Mouse (Mus musculus) telencephalon, adult 2 months (tissue): ENCODE results near the gene Agk.
A peak's percentile ranks its signal among the peaks of the same experiment; 100 is the strongest.

ENCODE experiments used
- DNase-seq: peaks from one replicate; pipeline ENCODE4 v3.0.0-alpha.2; 2011; ENCODE audit warnings: low read depth, low spot score

The Agk gene

DNA sequence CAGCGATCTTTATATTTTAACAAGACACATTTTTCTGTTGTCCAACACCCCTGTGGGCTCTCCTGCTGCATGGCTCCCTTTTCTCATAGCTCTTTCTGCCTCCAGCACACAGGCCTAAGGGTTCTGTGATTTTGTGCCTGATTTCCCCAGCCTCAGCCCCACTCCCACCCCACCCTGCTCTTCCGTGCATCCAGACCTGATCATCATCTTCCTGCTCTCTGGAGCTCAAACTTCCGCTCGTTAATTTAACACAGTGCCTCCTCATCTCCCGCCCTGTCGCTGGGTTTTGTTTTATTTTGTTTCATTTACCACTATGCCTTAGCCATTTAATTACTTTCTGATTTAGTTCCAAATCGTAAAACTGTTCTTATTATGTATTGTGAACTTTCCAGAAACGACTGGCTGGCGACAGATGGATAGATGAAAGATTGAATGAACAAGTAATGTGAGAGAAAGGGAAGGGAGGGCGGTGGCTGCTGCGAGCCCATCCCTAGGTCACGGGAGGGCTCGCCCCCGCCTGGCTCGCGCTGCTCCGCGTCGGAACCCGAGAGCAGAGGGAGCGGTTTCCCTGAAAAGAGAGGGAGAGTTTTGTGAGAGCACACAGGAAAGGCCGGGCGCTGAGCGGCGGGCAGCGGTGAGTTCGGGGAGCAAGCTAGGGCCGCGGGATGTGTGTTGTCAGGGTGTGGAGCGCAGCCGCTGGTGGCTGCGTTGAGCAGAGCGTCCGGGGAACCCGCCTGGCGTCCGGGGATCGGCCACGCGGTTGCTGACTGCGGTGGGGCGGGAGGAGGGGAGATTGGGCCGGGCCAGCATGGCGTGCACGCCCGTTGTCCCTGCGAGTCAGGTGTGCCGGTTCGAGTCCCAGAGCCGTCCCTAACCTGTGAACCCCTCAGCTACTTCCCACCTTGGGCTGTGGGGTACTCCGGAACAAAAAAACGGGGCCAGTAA, at the start of gene Agk:
TSS of gene Agk (plus strand) at position 276 of the 945 bp plus-strand sequence.
- DNase-seq: peak; percentile 69

DNA sequence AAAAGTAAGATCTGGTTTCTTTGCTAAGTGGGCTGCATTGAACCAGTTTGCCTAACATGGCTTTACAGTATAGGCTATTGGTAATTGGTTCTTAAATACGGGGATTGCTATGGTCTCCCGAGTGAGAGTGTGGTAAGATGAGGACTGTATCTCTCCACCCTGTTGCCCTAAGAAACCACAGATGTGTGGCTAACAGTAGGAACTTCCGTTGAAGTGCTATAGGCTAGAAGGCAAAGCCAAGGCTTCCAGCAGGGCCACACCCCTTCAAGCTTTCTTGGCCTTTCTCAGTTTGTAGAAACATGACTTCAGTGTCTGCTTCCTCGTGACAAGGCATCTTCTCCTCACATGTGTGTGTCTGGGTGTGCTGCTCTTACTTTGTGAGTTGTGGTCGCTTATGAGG, 24.3 kb upstream of the Agk start:
- no peak for DNase-seq

DNA sequence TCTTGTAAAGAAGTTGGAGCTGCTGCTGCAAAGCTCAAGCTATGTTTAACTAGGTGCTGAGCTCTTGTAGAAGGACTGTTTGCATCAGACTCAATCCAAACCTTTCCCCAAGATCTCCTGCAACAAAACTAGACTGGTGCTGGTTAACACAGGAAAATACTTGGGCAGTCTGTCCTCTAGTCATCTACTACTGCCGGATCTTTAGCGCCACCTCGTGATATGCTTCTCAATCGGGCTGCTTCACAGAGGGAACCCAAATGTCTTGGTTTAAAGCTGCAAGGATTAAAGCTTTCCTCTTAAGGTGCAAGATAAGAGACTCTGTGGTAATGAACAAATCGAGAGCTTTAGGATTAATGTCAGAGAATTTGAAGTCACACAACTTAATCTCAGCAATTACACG, 21.6 kb upstream of the Agk start:
- DNase-seq: peak; percentile 79

DNA sequence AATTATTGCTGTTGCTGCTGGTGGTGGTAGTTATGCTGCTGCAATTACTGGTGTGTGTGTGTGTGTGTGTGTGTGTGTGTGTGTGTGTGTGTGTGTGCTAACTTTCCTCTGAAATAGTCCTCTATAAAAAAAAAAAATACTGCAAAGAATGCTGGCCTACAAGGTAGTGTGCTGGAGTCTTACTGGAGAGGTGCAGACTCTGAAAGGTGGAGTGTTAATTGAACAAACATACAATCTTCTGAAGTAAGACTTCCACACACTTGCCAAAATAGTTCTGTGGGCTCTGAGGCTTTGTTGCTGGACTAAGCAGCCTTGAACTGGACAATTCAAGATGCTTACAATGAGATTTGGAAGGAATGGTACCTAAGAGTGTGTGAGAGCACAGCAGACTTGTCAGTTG, 20.0 kb upstream of the Agk start:
- DNase-seq: no peak

DNA sequence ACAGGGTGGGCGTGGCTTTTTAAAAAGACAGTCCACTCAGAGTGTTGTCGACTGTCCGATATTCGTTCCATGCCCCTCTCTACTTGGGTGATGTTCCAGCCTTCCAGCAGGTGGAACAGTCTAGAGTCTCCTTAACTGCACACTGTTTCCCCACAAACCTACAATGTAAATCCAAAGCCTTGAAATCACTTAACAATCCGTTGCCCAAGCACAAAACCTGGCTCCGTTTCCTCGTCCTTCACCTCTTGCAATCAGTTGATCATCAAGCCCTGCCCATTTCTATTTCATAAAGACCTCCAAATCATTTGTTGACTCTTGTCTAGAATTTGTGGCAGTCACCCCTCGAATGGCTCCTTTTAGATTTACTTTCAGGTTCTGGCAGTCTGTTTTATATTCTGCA, 1.4 kb downstream of the Agk start:
- DNase-seq: no peak

DNA sequence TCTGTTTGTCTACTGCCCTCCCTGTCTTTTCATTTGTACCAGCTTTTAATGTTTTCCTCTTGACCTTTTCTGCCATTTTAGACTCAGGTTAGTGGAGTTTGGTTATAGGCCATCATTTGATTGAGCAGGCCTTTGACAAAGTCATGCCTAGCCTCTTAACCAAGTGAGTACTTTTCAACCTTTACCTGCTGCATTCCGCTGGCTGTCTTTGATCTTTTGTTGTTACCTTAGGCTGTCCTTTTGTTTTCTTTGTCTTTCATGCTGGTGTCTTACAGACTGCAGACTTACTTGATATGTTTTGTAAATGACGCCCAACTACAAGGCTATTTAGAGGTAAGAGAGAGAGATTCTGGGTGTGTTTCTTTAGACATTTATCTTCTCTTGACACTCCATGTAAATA, 8.5 kb downstream of the Agk start:
- no peak for DNase-seq

DNA sequence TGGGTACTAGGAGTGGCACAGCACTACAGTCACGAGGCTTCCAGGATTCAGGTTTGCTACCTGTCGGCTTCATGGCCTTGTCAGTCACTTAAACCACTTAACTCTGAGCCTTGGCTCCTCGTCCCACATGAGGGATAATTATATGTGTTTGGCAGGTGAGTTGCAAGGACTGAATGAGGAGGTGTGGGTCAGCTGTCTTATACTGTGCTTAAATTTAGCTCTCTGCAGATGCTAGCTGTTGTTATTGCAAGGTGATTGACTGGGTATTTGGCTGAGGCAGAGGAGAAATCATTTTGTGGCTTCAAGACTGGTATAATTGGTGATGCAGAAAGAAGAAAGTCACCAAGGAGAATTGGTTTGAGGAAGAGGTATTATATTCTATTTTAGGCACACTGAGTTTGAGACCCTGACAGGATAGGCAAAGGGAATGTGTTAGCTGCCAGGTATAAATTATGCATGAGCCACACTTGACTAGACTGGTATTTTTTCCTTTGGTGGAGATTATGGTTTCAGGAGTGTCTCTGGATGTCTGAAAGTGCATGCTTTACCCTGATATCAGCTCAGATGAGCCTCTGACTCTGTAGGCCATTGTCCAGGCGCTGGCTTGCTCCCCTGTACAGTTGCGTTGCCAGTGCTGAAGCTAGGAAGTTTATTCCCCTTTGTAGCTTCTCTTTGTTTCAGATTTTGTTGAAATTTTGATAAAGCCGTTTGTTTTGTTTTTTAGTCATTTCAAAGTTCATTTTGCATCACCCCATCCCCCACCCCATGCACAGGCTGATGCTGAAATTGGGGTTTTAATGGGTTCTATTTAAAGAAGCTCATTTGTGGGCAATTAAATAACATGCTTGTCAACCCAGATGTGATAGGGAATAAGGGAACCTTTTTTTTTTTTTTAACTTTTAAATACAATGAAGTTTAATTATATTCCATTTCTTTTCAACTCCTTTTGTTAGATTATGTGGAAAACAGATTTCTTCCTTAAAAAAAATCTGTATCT, 12.1 kb downstream of the Agk start:
- no peak for DNase-seq

DNA sequence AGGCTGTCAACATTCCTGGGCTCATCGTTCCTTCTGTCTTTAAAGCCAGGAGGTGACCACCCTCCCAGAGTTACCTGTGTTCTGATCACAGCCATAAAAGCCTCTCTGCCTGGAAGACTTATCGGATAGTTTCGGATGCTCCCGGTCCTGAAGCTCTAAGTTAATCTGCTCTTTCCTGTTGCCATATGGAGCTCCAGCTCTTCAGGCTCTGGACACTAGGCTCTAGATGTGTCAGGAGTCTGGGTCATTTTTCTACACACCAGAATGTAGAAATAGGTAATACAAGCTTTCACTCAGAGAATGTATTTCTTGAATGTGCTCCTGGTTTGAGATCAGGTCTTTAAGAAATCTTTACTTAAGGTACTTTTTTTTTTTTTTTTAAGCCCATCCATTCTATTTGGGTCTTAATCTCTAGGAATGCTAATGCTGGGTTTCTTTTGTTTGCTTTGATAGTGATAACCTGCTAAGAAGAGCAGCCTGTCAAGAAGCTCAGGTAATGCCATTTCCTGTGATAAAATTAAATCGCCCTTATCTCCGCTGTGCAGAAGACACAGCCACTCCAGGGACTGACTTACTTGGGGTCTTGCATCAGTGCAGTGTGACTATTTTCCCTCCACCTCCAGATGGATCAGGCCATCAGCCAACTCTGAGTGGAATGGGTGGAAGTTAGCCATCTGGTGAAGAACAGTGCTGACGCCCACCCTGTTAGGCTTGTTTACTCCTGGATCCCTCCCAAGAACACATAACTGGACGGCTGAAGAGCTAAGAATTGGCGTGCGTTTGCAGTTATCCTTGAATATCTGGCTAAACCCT, 22.2 kb downstream of the Agk start:
- DNase-seq: peak; percentile 72

DNA sequence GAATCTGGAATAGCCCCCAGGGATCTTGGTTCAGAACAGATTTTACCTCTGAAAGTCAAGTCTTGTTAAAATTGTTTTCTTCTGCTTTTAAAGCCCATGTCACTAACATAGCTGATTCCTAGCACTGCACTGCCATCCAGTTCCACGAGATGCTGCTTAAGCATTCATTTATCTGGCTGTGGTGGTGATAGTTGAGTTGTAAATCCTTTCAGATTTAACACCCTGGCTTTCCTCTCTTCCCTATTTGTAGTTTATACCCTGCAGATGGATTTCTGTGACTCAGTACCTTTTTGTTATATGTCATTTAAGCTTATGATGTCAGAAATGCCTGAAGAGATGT, 22.8 kb downstream of the Agk start:
- no peak for DNase-seq

DNA sequence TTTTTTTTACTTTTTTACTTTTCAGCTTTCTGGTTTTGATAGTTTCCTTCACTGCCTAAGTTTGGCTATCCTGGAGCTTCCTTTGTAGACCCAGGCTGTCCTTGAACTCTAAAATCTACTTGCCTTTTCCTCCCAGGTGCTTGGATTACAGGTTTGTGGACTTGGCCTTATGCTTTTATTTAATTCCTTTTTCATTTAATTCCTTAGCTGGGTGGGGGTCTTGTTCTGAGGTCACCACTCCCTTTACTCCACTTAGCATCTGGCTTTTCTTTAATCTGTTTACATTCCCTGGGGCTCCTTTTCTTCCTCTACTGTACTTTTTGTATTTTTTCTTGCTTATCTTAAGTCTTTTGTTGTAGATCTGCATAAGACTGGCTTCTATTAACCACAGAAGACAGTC, 25.1 kb downstream of the Agk start:
- DNase-seq: no peak

DNA sequence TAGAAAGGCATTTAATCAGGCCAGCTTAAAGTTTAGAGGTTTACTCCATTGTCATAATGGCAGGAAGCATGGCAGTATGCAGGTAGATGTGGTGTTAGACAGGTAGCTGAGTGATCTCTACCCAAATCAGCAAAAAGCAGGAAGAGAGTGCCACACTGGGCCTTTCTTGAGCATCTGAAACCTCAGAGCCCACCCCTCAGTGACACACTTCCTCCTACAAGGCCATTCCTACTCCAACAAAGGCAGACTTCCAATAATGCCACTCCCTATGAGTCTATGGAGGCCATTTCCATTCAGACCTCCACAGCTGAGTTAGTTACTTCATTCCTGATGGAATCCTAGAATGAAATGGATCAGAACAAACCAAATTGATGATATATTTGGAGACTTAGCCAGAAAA, 25.9 kb downstream of the Agk start:
- no peak for DNase-seq

DNA sequence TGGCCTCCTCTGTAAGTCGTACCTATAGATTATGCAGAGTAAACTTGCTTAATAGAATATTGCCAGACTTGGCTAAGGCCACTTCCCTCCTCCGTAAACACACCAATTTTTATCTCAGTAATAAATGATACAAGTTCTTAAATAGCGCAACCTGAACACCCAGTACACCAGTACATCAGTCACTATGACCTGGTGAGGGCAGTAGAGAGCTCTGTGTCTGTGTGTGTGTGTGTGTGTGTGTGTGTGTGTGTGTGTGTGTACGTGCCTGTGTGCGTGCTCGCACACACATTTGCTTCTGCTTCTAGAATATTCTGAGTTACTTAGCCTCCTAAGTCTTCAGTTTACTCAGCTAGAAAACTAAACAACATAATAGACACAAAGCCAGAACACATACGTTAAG, 28.4 kb downstream of the Agk start:
- no peak for DNase-seq

DNA sequence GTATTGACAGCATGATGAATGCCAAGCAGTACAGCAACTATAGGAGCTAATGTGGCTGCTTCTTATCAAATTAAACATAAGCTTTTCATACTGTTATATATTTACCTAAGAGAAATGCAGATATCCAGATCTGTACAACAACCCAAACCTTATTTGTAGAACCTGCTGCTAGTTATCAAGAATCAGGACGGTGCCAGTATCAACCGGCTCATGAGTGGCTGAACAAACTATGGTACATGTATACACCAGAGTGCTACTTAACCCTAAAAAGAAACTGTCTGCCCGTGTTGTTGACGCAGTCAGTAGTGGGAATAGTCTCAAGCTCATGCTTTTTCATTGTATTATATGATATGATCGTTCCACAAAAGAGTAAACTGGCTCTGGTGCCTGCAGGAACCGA, 46.1 kb downstream of the Agk start:
- no peak for DNase-seq

DNA sequence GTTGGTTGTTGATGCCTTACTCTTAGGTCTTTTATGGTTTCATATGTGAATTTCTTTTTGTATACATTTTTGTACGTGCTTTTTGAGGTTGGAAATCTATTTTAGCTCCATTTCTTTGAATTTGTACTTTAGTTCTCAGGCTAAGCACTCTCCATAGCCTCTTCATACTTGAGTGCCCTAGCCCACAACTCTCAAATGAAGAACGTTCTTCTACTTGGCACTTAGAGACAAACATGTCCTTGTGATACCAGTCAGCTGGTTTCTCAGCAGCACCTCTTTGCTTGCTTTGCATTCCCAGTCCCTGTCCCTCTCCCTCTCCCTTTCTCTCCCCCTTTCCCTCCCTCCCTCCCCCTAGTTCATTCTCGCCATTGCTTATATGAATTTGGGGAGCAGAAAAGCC, 55.2 kb downstream of the Agk start:
- no peak for DNase-seq

DNA sequence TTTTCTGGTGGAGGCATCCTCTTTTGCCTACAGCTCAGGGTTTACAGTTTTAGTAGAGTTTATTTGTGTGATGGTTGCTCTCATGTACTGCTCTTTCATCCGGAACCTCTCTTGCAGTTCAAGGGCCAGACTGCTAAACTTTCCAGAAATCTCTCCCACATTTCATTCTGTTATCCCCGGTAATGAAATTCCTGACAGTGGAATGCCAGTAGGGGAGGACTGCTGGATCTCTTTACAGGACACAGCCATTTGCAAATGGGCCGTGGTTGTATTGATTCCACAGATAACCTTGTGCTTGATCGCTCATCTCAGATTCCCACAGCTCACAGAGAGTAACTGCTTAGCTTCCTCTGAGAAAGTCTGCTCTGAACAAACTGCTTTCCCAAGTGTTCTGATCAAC, 56.9 kb downstream of the Agk start:
- no peak for DNase-seq

DNA sequence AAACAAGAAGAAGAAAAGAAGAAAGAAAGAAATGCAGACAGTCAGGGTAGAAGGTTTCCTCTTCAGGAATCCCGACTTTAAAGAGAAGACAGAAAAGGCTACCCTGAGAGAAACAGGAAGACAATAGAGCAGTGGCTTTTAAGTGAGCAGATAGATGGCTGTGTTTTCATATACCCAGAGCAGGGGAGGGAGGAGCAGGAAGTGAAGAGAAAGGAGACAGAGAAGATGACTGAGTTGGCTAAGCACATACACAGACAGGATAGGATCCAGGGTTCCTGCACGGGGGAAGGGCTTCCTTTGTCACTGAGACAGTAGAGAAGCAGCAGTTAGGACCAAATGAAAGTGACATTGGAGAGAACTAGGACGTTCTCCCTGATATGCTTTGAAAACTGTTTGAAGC, 60.7 kb downstream of the Agk start:
- no peak for DNase-seq

DNA sequence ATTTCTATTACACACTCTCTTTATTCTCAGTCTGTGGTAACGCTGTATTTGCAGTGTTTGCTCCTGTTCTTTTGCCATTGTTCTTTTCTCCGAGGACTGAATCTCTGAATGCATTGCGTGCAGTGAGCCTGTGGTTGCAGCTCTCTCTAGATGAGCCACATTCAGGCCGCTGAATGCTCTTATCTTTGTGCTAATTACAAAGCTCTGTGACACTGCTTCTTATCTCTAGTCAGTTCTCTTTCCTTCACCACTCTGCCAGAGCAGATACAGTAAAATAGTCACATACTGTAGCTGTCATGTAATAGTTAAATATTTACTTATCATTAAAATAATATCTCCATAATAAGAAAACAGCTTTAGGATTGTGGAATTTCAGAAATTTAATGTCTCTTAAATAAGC, 63.7 kb downstream of the Agk start:
- DNase-seq: no peak

DNA sequence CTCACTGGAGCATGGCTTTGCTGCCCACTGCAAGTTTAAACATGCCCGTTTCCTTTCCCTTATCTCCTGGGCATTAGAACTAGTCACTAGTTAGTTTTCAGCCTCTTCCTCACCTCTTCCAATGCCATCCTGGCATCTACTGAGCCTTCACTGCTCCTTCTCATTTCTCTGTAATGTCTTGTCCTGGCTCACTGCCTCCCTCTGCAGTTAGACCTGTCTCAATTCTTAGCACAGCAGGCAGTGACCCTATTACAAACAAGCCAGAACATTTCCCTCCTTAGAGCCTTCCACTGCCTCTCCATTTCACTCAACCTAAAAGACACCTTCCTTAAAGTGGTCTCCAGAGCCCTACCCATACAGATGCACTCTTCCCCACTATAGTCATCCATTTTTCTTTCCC, 66.0 kb downstream of the Agk start:
- DNase-seq: no peak

DNA sequence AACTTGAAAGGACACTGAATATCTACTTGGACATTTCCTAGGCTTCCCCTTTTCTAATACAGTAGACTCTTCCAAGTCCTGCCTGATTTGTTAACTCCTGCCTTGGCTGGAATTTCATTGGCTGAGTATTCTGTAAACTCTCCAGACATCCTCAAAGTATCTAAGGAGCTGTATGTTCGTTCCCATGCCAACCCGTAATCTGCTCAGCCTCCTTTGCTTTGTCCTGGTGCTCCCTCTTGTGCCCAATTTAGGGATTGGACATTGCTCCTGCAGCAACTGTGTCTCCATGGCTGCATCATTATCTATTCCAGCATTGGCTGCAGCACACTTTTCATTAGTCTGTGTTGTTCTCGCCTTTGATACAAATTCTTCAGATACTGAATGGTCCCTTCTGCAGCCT, 68.2 kb downstream of the Agk start:
- DNase-seq: peak; percentile 96

DNA sequence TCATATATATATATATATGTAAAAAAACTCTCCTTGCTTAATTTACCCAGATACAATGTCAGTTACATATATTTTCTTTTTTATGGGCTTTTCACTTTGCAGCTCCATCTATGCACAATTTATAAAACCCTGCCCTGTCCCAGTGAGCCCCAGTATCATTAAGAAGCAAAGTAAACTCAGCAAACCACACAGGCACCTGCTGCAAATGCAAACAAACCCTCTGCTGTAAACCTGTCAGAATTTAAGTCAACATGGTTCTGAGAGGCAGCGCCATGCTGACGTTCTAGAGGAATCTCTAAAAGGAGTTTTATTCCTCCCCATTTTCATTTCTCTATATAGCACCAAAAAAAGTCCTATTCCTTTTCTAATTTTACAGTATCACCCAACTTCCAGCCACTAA, 77.1 kb downstream of the Agk start:
- no peak for DNase-seq

DNA sequence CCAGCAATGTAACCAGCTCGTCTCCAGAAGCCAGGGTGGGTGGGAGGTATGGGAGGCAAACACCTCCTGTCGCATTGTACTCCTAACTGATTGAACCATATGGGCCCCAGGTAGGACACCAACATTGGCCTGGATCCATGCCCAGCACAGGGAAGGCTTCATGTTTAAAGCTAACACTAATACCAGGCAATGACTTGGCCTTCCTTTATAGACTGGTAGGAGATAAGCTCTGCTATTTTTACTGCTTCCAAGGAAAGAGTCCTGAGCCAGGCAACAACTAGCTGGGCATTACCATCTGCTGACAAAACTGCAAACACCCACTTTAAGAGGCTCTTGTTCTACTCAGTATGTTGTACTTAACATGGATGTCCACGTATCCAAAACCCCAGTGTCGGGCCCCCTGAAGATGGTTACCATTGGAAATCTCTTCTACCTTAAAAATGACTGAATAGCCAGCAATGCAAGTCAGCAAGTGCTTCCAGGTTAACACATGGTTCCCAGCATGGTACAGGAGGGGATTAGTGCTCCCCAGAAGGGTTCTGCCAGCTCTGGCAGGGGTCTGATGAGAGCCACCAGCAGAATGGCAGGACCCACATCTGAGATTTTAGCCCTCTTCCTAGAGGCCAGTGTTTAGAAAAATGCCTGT, 78.8 kb downstream of the Agk start:
- peak; percentile 38 for DNase-seq
